Mouse (Mus musculus) intestine, embryonic 15.5 days (tissue): ENCODE data around the gene Nab2. TPM values are rescaled to one million over a fixed set of nuclear protein-coding genes. Genes with fewer than 3 reads are reported as not detected.
A peak's percentile ranks its signal among the peaks of the same experiment; 100 is the strongest.

Source experiments
- ATAC-seq: fragments of 200-750 bp; cut with Nextera tagmentation; 2 replicates; pipeline ENCODE4 v1.8.0; 2017; ENCODE audit warnings: moderate TSS enrichment, moderate library complexity
- H3K27ac ChIP-seq: fragments of 300-500 bp; sonication (generic); 2 replicates; pipeline ENCODE4 v1.5.1; 2015; ENCODE audit warnings: mild to moderate bottlenecking, inconsistent platforms
- H3K27me3 ChIP-seq: fragments of 300-500 bp; sonication (generic); replicated peaks from 2 replicates; pipeline ENCODE4 v1.6.1; 2015; ENCODE audit warnings: inconsistent platforms
- H3K36me3 ChIP-seq: fragments of 300-500 bp; sonication (generic); 2 replicates; pipeline ENCODE4 v1.6.1; 2015; ENCODE audit warnings: inconsistent platforms
- H3K4me1 ChIP-seq: fragments of 300-500 bp; sonication (generic); replicated peaks from 2 replicates; pipeline ENCODE4 v1.6.1; 2015; ENCODE audit warnings: inconsistent platforms
- H3K4me2 ChIP-seq: fragments of 300-500 bp; sonication (generic); replicated peaks from 2 replicates; pipeline ENCODE4 v1.6.1; 2015; ENCODE audit warnings: mild to moderate bottlenecking, inconsistent platforms
- H3K4me3 ChIP-seq: fragments of 300-500 bp; sonication (generic); replicated peaks from 2 replicates; pipeline ENCODE4 v1.5.1; 2015; ENCODE audit warnings: inconsistent platforms
- H3K9ac ChIP-seq: fragments of 300-500 bp; sonication (generic); 2 replicates; pipeline ENCODE4 v1.6.1; 2015; ENCODE audit warnings: inconsistent platforms
- H3K9me3 ChIP-seq: fragments of 300-500 bp; sonication (generic); 2 replicates; pipeline ENCODE4 v1.6.1; 2016; ENCODE audit warnings: inconsistent platforms
- WGBS: fragments of 180-500 bp; shearing (Covaris S2); methylation state at CpG from one replicate; pipeline ENCODE4 v1.1.7; 2015; 5-methylcytosine and 5-hydroxymethylcytosine counted together
- polyA plus RNA-seq: library from polyadenylated mRNA; unstranded; fragments of >200 nt; fragmentation: Nextera tagmentation; extraction: Ambion mirVana; gene quantifications from 2 replicates; pipeline ENCODE4 v1.2.1, GENCODE M21; 2015

Nab2 gene
- polyA plus RNA-seq, 1 experiment from 2014 or later, result 8.3 TPM

DNA sequence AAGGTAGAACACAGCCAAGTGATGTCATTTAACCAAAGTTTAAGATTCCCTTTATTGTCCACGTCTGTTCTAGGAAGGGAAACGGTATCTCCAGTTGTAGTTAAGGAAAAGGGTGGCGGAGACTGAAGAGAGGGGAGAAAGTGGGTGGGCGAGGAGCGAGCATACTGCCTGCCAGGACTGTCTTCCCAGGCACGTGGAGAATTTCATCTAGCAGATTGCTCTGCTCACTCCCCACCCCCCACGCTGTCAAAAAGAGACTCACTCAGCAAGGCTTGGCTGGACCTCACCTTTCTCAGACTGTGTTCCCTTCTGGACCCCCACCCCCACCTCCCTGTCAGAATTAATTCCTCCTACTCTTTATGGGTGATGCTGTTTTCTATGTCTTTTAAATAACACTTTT is 802 bp upstream of the Nab2 start:
- 22% methylated on average over 7 of the region's 7 CpGs for WGBS
- Histone ChIP-seq H3K4me1 (peaks cover 37% of the 10 kb centered on the region), H3K4me2 (peak overlapping the region; percentile 93), H3K36me3 (no peaks in the 10 kb centered on the region), H3K9ac (no peak overlapping the region), H3K9me3 (no peaks in the 10 kb centered on the region), H3K4me3 (no peak overlapping the region), H3K27me3 (peaks cover 4% of the 10 kb centered on the region; the same call in 1 of the 2 replicates), H3K27ac (peak overlapping the region; percentile 97)
- no peak for ATAC-seq

DNA sequence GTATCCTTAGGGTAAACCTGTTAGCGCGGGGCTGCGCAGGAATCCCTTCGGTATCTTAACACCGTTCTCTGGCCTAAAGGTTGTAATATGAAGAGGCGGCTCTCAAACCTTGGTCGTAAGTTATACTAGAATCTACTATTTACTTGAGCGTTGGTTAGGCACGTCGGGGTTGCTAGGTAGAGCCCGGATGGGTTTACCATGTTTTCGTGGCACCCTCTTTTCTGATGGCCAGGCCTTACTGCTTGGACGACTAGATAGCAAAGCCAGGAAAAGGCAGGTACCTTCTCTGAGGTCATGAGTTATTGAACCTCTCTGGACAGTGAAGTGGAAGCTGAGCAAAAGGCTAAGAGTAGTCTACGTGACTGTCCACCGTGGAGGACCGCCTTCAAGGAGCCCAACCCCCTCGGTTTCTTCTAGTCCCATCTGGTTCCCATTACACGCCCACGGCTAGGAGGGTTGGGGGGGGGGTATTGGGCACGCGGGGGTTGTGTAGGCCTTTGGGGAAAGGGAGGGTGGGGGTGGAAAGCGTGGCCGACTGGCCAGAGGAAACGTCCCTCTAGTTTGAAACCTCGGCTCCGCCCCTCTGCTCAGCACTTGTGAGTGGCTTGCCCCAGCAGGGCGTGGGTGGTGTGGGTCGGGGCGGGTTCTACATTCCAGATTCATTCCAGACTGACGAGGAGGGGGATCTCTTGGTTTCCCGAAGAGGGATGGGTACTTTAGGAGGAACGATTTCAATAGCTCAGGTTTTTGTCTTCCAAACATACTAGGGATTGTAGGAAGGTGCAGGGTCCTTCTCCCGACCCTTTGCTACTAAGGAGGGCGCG is 887 bp downstream of the Nab2 start:
- peak overlapping the region; percentile 68 for H3K4me3 ChIP-seq
- WGBS, result 2% methylated on average over 34 of the region's 35 CpGs
- H3K36me3 ChIP-seq, result no peaks in the 10 kb centered on the region
- H3K4me1 ChIP-seq, result peaks cover 54% of the 10 kb centered on the region
- H3K27ac ChIP-seq, result peak overlapping the region; percentile 97
- ATAC-seq, result peak; percentile 75
- peaks cover 4% of the 10 kb centered on the region; the same call in 1 of the 2 replicates for H3K27me3 ChIP-seq
- peak overlapping the region; percentile 93 for H3K4me2 ChIP-seq
- H3K9me3 ChIP-seq, result no peaks in the 10 kb centered on the region
- peak overlapping the region; percentile 73 for H3K9ac ChIP-seq

DNA sequence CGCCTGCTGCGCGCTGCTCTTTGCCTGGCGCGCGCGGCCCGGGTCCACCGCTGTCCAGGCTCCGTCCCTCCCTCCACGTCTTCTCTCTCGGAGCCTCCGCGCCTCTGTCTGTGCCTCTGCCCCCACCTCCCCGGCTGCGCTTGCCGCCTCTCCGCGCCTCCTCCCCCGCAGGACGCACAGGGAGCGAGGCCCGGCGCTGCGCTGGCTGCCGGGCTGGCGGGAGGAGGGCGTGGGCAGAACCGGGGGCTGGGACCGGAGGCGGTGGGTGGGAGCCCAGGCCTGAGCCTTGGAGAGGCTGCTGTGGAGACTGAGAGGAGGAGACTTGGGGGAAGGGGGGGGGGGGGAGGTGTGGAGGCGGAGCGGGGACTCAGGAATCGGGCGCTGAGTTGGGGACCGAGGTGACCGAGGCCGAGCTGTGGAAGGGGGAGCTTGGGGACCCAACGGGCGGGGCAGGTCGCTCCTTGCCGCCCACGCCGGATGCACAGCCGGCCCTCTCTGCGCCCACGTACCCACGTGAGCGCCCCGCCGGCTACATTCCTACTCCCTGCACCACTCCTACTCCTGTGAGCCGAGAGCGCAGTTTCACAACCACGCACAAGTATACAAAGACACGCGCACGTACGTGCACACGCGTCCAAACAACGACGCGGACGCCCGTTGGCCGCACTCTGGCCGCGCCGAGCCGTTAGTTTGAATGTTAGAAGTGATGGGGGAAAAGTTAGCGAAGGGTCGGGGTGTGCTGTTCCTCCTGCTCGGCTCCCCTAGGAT is 1.7 kb downstream of the Nab2 start, which contains the start of gene Nemp1:
TSS of gene Nemp1 (plus strand) at position 401 of the 768 bp plus-strand sequence.
- H3K36me3 ChIP-seq, result no peaks in the 10 kb centered on the region
- peak within 1 kb of the TSS; percentile 97 for H3K27ac ChIP-seq
- WGBS, result under 1% methylated on average over 68 of the region's 73 CpGs
- peaks cover 4% of the 10 kb centered on the region; the same call in 1 of the 2 replicates for H3K27me3 ChIP-seq
- ATAC-seq, result peak; percentile 49
- H3K4me3 ChIP-seq, result peak within 1 kb of the TSS; percentile 68
- H3K9me3 ChIP-seq, result no peaks in the 10 kb centered on the region
- H3K9ac ChIP-seq, result peak within 1 kb of the TSS; percentile 73
- peak within 1 kb of the TSS; percentile 93 for H3K4me2 ChIP-seq
- H3K4me1 ChIP-seq, result peaks cover 62% of the 10 kb centered on the region

DNA sequence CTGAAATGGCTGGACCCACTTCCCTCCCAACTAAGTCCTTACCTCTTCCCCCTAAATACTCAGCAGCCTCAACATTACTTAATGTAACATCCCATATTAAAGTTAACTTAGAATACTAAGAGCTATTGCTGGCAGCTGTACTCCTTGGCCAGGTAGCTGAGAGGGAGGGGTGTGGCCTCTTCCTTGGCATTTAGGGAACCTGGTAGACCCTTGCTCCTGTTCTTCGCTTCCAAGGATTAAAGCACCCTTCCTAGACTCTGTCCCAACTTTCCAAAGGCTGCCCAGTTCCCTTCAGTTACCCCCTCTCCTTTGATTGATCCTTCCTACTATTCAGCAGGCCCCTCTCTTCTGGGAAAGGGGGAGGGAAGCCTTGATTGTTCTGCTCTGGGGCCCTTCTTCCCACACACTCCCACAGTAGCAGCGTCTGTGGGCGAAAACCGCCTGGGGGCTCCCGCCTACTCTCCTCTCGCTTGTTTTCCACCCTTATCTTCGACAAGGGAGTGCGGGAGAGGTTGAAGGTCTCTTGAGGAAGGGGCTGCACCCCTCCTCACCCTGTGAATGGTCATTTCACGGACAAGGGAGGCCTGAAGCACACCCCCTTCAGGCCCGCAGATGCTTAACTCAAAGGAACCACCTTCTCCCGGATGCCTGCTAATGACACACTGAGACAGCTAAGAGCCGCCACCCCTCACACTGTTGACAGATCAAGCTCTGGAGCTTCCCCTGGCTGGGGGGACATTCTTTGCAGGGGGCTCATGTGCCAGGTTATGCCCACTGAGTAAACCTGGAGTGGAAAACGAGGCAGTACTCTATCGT is 2.8 kb downstream of the Nab2 start:
- Histone ChIP-seq H3K27me3 (peaks cover 4% of the 10 kb centered on the region; the same call in 1 of the 2 replicates), H3K4me2 (peak overlapping the region; percentile 93), H3K9ac (peak overlapping the region; percentile 73), H3K9me3 (no peaks in the 10 kb centered on the region), H3K36me3 (no peaks in the 10 kb centered on the region), H3K27ac (peak overlapping the region; percentile 97), H3K4me3 (peak overlapping the region; percentile 68), H3K4me1 (peaks cover 73% of the 10 kb centered on the region)
- 15% methylated on average over 14 of the region's 14 CpGs for WGBS
- no peak for ATAC-seq

DNA sequence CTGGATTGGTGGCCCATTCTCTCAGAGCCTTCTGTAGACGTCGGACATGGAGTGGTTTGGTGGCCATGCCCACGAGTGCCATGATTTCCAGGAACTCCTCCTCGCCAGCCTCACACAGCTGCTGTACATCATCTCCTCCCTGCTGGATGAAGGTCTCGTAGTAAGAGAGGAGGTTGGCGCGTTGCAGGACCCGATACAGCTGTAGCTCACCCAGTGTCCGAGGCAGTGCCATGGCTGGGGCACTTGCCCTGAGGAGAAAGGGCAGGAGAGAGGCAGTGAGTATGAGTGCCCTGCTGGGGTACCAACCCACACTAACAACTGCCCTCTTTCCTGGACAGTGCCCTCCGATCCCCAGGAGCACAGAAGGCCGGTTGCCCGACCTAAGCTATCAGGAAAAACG is 3.5 kb downstream of the Nab2 start:
- Histone ChIP-seq H3K4me3 (peak overlapping the region; percentile 68), H3K27ac (no peak overlapping the region)
- ATAC-seq, result no peak

DNA sequence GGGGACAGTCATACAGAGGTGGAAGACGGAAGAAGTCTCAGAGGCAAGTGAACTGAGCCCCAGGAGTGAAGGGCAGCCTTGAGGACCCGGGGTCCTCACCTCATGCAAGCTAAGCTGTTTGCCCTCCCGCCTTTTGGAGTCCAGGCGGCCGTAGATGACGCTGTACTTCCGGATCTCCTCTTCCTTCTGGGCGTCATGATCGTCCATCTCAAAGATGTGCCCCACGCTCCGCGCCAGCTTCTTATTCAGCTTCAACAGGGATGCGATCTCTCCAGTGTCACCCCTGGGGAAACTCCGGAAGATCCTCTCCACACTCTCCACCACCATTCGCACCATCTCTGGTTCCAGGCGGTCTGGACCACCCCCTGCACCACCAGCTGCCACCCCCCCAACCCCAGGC is 4.2 kb downstream of the Nab2 start:
- Histone ChIP-seq H3K27me3 (peaks cover 4% of the 10 kb centered on the region; the same call in 1 of the 2 replicates), H3K9me3 (no peaks in the 10 kb centered on the region), H3K27ac (no peak overlapping the region), H3K4me1 (peaks cover 70% of the 10 kb centered on the region), H3K4me3 (peak overlapping the region; percentile 68), H3K36me3 (0 out of 2 replicates have a peak, but pooled peaks cover 3% of the 10 kb centered on the region), H3K4me2 (peak overlapping the region; percentile 93), H3K9ac (0 out of 2 replicates have a peak overlapping the region, but pooled peaks have one; percentile 13)
- ATAC-seq, result no peak
- WGBS, result 47% methylated on average over 16 of the region's 16 CpGs

More for the DNA sequence above, 3.5 kb downstream of the Nab2 start:
- Histone ChIP-seq H3K36me3 (0 out of 2 replicates have a peak, but pooled peaks cover under 1% of the 10 kb centered on the region), H3K9ac (peak overlapping the region; percentile 13; the same call in 1 of the 2 replicates), H3K4me2 (peak overlapping the region; percentile 93), H3K9me3 (no peaks in the 10 kb centered on the region), H3K27me3 (peaks cover 4% of the 10 kb centered on the region; the same call in 1 of the 2 replicates), H3K4me1 (peaks cover 74% of the 10 kb centered on the region)
- WGBS, result 46% methylated on average over 13 of the region's 13 CpGs

DNA sequence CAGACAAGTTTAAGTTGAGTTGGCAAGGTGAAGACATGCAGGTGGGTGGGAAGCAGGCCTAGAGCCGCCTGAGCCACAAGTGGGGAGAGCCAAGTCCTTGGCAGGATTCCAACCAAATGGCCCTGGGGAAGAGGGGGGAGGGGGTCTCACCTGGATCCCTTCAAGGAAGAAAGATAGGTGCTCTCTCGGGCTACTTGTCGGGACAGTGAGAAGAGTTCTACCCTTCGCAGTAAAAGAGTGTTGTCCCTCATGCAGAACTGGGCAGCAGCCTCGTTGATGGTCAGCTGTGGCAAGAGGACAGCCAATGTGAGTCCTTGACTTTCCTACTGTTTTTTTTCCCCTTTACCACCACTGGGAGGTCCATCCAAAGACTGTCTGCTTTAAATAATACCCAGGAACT is 4.8 kb downstream of the Nab2 start:
- peak overlapping the region; percentile 69 for H3K4me2 ChIP-seq
- 43% methylated on average over 5 of the region's 5 CpGs for WGBS

DNA sequence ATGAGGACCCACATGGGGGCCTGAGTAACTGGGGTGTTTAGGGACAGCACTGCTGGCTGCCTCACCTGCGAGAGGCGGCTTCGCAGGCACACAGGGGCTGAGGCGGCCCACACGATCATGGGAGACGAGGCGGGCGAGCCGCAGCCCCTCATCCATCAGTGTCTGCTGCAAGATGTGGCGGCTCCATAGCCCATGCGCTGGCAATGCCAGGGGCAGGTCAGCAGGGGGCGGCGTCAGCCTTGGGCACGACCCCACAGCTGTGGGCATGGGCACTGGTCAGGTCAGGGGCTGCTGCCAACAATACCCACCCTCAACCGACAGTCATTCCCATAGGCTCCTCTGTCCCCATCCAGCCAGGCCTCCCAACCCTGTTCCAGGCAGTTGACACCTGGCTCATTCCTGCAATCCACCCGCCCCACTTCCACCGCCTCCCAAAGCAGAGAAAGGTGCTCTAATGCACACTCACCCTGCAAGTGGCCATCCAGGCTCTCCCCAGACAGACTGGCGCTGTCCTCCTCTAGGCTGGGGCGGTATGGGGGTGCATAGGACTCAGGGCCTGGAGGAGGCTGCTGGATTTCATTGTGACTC is 5.6 kb downstream of the Nab2 start:
- WGBS, result 35% methylated on average over 19 of the region's 19 CpGs
- H3K4me2 ChIP-seq, result peak overlapping the region; percentile 69
- peak; percentile 1; the same call in 1 of the 2 replicates for ATAC-seq
- H3K36me3 ChIP-seq, result 0 out of 2 replicates have a peak, but pooled peaks cover 3% of the 10 kb centered on the region
- H3K27me3 ChIP-seq, result peaks cover 4% of the 10 kb centered on the region; the same call in 1 of the 2 replicates
- 0 out of 2 replicates have a peak overlapping the region, but pooled peaks have one; percentile 29 for H3K9ac ChIP-seq
- 0 out of 2 replicates have a peak overlapping the region, but pooled peaks have one; percentile 28 for H3K4me3 ChIP-seq
- peak overlapping the region; percentile 82 for H3K27ac ChIP-seq
- H3K4me1 ChIP-seq, result peaks cover 66% of the 10 kb centered on the region
- no peaks in the 10 kb centered on the region for H3K9me3 ChIP-seq

More for the DNA sequence above, 4.8 kb downstream of the Nab2 start:
- Histone ChIP-seq H3K36me3 (0 out of 2 replicates have a peak, but pooled peaks cover 3% of the 10 kb centered on the region), H3K4me1 (peaks cover 68% of the 10 kb centered on the region), H3K9ac (no peak overlapping the region), H3K4me3 (no peak overlapping the region), H3K27ac (no peak overlapping the region), H3K27me3 (peaks cover 4% of the 10 kb centered on the region; the same call in 1 of the 2 replicates), H3K9me3 (no peaks in the 10 kb centered on the region)
- ATAC-seq, result no peak

DNA sequence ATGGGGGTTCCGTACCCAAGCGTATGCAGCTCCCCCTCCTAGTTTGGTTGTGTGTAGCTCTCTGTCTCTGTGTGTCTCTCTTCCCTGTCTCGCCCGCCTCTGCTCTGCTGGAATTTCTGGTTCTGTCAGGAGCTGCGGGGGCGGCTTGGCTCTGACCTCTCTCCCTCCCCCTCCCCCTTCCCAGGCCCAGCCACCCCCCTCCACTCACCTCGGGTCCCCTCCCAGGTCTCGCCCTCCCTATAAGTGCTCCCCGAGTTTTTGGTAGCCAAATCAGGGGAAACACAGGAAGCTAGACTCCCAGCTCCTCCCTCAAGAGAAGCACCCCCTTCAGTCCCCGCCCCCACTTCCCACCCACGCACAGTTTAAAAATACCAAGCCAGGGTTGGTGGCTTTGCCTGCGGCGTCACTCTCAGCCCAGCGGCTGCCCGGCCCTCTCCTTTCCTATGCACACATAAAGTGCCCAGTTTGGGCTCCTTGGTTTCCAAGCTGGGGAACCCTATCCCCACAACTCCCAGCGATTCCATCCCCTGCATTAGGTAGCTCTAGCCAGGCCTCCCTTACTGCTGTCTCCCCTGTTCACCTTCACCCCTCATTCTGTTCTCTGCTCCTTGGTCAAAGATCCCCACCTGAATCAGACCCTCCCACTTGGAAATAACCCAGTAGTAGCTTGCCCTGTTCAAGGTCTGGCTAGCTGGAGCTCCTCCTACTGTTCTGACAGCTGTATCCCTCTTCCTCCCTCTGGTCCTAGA is 6.3 kb downstream of the Nab2 start:
- Histone ChIP-seq H3K27ac (peak overlapping the region; percentile 82), H3K4me3 (peak overlapping the region; percentile 28), H3K4me2 (peak overlapping the region; percentile 69), H3K36me3 (0 out of 2 replicates have a peak, but pooled peaks cover 3% of the 10 kb centered on the region), H3K9ac (peak overlapping the region; percentile 36), H3K4me1 (peaks cover 62% of the 10 kb centered on the region), H3K9me3 (no peaks in the 10 kb centered on the region), H3K27me3 (peaks cover 4% of the 10 kb centered on the region; the same call in 1 of the 2 replicates)
- WGBS, result 1% methylated on average over 16 of the region's 16 CpGs
- ATAC-seq, result peak; percentile 40

DNA sequence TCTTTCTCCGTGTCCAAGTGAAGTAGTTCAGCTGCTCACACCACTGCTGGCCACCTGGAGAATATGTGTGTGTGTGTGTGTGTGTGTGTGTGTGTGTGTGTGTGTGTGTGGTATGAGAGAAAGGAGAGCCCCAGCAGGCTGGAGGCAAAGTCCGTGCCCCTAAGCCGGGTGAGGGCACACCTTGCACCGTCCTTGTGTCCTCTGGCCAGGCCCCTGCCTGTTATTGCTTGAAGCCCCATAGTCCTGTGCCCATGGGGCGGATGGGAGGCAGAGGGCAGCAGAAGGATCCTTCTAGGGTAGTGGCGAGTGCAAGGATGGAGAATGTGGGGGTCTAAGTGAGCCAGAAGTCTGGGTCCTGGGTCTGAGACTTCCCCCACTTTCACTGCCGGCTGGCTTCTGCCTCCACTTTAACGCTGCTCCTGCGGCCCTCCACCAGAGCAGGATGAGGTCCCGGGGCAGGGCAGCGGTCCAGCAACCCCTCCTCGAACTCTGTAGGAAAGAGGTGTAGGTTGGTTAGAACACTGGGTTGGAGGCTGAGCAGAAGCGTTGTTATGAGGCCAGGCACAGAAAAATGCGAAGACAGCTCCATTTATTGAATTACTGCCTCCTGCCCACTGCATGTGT is 7.0 kb downstream of the Nab2 start:
- Histone ChIP-seq H3K4me1 (peaks cover 62% of the 10 kb centered on the region), H3K4me3 (peak overlapping the region; percentile 28), H3K27me3 (peaks cover 4% of the 10 kb centered on the region; the same call in 1 of the 2 replicates), H3K4me2 (peak overlapping the region; percentile 69), H3K27ac (peak overlapping the region; percentile 82), H3K9ac (peak overlapping the region; percentile 36), H3K9me3 (no peaks in the 10 kb centered on the region), H3K36me3 (0 out of 2 replicates have a peak, but pooled peaks cover 3% of the 10 kb centered on the region)
- 16% methylated on average over 14 of the region's 14 CpGs for whole genome bisulfite sequencing
- peak; percentile 21 for ATAC-seq
